Mouse (Mus musculus): ENCODE measurements around the gene Ado.

The Ado gene

DNA sequence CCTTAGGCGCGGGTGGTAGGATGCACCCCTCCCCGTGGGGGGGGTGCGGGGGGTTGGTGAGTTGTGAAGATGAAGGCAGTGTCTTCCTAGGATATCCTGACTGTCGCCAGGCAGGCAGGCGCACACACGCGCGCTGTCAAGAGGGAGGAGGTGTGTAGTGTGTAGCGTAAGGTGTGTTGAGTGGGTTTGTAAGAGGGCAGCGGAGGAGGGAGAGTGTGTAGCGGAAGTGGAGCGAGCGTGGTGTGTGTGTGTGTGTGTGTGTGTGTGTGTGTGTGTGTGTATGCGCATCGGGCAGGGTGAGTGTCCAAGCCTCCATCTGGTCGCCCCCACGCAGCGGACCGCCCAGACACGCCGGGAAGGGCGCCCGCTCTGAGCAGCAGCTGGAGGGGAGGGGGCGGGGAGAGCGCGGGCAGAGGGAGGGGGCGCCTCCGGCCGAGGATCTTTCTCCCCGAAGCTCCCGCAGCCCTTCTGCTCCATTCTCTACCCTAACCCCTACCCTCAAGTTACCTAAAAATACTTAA is 12.1 kb downstream of the Ado start:
- DNase-seq (ENCODE audit: low read depth), result no peak

DNA sequence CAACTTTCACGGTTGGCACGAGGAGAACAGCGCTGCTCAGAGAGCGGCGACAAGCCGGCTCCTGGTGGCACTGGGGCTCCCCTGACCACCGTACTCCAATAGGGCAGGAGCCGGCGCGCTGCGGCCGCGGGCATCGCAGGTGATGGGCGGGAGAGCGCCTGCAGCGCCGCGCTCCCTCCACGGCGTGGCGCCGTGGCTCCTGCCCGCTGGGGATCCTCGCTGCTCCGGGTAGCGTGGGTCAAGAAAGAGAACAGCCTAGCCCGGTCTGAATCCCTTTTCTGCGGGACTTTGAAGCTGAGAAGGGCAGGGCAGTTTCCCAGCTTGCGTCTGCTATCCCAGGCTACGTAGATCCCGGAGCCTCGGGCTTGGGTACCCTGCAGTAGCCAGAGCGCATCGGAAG is 12.8 kb downstream of the Ado start:
- no peak for DNase-seq (ENCODE audit: low read depth)

DNA sequence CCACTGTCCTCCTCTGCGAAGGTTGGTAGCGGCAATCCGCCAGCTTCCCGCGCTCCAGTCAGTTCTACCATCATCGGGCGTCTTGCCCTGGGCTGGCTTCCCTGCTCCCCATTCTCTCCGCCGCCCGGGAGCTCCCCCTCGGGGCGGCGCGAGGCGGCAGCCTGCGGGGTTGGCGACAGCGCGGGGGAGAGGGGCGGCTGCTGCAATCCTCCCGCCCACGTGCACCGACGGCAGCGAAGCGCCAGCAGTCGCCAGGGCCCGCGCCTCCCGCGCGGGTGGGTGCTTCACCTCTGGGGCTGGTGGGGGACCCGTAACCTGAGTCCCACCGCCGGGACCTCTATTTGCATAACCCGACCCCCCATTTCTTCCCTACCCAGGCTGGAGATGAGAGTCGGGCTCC is 13.5 kb downstream of the Ado start, which contains the start of gene Egr2:
Gene Egr2 (plus strand): TSS at position 220 of the 400 bp plus-strand sequence.
- no peak for DNase-seq (ENCODE audit: low read depth)

DNA sequence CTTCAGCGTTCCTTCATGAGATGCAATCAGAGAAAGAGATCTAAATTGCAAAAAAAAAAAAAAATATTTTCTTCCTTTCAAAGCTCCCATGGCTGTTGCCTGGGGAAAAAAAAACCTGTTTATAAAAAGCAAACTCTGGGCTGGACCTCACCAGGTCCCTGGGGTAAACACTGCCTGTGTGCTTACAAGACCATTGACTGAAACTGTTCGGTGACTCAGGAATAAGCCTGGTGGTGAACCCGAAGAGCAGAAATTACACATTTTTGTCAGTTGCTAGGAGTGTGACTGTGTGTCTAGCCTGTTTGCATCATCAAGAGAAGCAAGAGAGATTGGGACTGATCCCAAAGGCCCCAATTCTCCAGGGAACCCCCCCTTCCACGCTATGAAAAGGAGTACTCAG is 19.0 kb downstream of the Ado start:
- no peak for DNase-seq (ENCODE audit: low read depth)

DNA sequence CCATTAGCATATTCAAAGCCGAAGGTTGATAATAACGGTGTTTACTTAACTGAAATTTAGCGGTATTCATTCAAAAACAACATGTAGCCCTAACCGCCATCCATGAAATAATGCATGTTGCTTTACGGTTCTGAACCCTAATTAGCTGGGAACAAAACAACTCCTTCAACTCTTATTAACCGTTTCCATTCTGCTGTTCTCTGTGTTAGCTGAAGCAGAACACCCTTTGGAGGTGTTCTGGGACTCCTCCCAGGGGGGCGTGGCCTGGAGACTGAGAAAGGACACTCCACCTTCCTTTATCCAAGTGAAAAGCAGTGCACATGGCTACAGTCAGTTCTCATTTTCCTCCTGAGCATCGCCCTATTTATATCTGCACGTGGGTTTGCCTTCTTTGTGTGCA is 22.3 kb downstream of the Ado start:
- no peak for DNase-seq (ENCODE audit: low read depth)

DNA sequence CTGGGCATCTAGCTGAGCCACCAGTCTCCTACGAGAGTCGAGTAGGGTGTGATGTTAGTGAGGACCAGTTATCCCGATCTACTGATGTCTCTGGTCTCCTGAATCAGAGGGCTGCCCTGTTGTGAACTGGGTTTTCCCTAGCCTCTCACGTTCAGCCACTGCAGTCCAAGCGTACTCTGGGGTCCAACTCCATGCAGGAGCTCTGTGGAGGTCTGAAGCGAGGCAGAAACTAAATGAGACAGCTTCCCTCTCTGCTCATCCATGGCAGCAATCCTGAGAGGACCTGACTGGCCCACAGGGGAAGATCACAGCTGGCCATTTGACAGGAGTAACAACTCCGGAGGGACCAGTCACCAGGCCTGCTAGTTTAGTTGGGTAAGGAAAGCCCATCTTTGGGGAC is 24.1 kb downstream of the Ado start:
- no peak for DNase-seq (ENCODE audit: low read depth)

DNA sequence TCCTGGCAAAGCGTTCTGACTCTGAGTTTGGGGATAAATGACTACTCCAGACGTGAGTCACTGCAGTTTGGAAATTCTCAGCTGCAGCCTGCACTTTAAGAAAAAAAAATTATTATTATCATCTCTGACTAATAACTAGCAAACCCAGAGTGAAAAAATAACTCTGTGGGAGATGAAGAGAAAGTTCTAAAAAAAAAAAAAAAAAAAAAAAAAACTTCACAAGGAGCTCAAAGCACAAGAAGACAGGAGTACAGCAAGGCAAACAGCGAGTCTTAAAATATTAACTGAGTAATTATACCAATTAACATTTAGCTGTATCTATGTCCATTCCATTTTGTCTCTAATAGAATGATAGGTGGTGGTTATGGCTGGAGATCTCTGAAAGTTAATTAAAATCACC is 24.6 kb downstream of the Ado start:
- no peak for DNase-seq (ENCODE audit: low read depth)

DNA sequence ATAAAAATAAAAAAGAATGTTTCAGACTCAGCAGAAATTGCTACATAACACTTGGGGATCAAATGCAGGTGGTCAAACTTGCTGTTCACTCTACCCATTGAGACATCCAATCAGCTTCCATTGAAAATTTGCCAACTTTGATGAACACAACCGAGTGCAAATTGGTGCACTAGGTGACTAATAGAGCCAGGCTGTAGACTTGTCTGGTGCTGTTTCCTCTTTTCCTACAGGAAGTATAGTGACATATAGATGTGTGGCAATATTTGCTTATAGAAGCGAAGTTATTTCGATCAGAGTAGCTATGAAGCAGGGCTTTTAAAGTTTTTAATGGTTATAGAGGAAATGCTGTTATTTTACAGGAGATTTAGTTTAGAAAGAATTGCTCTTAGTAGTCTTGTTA is 30.0 kb downstream of the Ado start:
- no peak for DNase-seq (ENCODE audit: low read depth)

DNA sequence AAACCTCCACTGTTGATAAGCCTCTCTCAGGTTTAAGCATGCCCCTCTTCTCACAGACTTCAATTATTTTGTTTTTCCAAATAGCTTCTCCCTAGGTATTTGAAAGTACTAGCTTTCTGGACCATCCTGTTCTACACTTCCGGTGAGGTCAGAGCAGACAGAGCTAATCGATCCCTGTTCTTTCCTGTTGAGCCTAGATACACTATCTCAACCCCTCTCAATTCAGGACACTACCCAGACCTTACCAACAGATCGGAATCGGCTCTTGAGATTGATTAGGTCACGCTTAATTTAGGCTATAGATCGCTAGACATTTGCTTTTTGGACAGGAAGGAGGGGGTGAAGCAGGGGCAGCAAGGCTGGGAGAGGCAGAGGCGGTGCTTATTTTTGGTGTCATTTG is 35.9 kb downstream of the Ado start:
- DNase-seq (ENCODE audit: low read depth), result no peak

DNA sequence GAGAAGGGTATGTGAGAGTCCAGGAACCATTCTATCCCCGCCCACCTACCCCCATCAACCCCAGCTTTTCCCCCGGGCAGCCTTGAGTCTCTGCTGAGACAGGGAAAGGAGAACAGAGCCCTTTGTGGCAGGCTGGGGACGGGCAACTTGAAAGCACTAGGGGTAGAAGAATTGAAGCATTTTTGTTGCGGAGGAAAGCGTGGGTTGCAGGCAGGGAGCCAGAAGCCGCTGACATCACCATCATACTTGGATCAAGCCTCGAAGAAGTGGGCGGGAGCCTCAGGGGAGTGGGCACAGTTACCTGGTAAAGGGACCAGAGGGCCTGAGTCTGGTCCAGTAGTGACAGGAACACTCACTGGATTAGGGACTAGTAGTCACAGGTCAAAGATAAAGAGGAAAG is 36.5 kb downstream of the Ado start:
- no peak for DNase-seq (ENCODE audit: low read depth)

DNA sequence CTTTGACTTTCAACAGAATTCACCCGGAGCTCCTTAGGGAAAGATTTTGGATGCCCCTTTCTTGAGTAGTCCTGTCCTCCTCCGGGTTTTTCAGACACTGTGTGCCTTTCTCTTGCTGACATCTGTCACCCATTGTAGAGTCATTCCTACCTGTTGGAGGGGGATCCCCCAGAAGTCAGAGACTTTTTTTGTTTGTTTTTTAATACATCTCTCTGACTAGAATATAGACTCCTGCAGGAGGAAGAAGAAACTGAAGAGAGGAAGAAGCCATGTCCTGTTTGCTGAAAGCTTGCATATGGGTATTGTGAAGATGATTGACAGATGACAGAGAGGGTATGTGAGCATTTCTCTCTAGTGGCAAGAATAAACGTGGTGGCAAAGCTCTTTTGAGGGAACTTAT is 43.5 kb downstream of the Ado start:
- no peak for DNase-seq (ENCODE audit: low read depth)

DNA sequence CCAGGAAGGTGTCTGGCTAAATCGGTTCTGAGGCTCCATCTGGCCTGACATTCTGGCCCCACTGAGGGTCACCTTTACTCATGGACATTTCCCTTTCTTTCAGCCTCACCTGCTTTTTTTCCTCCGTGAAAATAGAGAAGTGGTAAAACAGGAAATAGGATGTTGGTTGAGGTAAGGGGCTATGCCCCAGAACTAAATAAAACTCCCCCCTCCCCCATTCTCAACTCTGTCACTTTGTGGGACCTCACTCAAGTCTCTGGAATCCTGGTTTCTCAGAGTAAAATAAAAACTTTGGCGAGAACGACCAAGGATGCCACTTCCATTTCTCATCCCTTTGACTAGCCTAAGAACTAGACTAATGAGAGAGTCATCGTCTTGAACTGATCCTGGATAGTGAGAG is 44.7 kb downstream of the Ado start:
- DNase-seq (ENCODE audit: low read depth), result no peak

DNA sequence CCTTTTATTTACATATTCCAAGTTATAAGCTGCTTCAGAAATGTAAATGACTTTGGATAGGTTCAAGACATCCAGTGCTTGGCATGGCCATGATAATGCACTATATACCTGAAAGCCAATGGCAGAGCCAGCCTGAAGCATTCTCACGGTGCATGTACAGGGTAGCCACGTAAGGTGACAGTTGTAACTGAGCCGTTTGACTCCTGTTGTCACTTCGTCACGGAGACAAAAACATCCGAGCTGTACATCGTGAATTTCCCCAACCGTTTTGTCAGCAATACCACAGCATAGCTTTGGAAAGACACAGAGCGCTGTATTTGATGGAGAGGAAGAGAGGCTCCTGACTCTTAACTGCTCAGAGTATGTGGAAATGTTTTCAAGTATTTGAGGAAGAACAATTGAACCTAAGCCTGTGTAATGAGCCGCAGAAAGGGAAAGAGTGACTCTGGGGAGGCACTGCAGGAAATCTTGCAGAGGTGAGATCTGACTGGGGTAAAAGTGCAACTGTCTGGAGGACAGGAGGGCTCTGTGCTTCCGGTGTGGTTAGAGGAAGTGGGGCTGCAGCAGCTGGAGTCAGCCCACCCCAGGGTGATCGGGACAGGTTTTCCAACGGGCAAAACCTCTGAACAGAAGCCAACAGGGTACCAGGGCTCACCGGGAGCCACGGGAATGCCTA is 45.3 kb downstream of the Ado start:
- DNase-seq (ENCODE audit: low read depth), result no peak

DNA sequence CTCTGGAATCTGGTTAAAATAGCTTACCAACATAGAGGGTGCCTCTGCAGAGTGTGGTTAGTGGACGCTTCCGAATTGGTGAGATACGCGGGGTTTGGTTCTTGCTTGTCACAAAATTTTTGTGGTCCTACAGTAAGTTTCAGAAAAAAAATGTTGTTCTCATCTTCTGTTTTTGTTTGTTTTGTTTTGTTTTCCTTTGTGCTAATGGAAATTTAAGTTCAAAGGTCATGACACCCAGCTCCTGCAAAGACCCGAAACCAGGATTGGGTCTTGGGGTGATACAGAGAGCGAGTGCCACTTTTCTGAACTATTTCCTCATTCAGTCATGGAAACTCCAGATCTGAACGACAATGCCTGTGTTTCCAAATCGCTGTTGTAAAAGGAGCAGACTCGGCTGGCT is 50.8 kb downstream of the Ado start:
- no peak for DNase-seq (ENCODE audit: low read depth)

DNA sequence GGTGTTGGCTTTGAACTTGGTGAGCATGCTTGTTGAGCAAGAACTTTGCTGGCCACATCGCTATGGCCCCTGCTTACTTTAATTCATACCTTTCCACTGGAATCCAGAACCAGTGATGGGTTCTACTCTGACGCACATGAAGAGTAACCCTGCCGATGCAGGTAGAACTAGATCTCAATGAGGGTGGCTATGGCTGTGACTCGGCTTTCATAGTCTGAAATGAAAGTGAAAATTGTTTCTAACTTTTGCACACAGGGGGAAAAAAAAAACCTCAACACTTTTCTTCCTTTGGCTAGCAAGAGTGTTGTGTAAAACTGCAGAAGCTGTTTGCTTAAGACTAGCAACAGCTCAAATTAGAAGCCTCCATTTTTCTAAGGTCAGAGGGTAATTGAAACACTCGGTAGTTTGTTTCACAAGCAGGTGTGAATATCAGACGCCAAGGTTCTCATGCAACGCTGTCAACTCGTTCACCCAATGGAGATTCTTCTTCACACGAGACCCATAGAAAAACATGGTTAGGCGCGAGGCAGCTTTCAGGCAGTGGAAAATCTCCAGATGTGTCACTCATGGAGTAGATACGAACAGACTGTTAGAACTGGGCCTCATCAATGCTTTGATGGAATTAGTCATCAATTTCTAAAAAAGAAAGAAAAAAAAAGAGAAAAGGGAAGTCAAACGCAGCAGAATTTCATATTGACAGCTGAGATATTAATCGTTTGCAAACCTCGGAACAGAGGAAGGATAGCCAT is 51.4 kb downstream of the Ado start:
- DNase-seq (ENCODE audit: low read depth), result no peak
